Mouse (Mus musculus) embryo, embryonic 10 days (tissue): ENCODE results near the gene Dnajc28.

Experiments used
- DNase-seq: peaks from one replicate; pipeline ENCODE4 v3.0.0-alpha.2; 2015; ENCODE audit warnings: low spot score

The Dnajc28 gene

DNA sequence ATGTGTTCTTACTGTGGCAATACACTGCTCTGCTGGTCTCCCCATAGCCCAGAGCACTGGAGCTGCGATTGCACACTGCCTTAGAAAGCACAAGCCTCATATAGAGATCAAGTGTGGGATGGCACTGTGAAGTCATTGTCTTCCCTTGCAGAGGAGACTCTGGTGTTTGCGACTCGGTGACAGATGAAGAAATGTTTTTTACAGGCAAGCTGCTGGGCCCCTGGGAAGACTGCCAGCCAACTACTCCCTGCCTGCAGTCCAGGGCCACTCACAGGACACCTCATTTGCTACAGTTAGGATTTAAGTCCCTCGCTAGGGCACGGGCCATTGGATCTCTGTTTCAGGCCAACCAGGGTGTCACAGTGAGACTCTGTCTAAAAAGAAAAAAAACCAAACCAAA, 13.6 kb upstream of the Dnajc28 start:
- DNase-seq, result no peak

DNA sequence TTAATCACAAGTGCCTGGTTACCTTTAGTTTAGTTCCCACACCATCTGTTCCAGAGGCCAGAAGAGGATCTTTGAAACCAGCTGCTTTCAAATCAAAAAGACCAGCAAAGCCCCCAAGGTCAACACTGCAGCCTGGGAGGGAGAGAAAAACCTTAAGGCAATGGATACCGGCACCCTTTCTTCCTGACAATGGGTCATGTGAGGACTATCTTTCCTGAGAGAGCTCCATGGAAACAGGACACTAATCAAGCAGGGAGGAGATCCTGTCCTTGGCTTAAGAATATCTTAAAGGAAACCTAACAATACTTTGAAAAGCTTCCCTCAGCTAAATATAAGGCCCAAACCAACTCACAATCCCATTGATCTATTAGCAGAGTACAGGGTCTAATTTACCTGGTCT, 11.8 kb upstream of the Dnajc28 start:
- no peak for DNase-seq

GRCm38 (mm10) chr16:91629749-91630148, 10.9 kb upstream of the Dnajc28 start:
- DNase-seq, result no peak

DNA sequence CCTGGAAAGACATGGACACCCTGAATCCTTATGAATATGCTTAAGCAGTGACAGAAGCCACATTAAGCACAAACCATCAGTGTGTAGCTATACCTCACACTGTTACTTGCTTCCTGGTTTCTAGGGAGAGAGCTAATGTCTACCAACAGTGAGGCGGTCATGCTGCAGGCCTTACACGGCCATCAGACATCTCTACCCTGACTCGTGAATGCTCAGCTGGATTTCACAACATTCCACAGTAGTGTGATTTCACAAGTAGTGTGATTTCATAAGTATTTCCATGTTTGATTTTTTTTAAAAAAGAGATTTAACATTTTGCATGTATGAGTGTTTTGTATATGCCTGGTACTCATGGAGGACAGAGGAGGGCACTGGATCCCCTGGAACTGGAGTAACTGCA, 9.8 kb upstream of the Dnajc28 start:
- DNase-seq, result no peak

GRCm38 (mm10) chr16:91627831-91628230, 9.0 kb upstream of the Dnajc28 start:
- DNase-seq, result no peak

DNA sequence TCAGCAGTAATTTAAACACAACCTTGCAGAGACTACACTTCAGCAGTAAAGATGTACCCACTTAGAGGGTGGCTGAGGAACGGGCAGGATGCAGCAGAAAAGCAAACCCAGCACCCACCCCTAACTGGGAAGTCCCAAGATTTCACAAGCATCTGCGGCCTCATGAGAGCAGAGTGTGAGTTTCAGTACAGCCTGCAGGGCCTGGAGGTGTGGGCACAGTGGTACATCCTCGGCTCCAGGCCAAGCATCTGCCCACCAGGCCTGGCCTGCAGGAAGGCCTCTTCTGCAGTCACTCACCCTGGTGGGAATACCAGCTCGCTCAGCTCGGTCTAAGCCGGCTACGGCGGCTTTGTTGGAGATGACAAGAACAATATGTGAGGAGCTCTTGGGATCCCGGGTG, 4.2 kb upstream of the Dnajc28 start:
- no peak for DNase-seq

DNA sequence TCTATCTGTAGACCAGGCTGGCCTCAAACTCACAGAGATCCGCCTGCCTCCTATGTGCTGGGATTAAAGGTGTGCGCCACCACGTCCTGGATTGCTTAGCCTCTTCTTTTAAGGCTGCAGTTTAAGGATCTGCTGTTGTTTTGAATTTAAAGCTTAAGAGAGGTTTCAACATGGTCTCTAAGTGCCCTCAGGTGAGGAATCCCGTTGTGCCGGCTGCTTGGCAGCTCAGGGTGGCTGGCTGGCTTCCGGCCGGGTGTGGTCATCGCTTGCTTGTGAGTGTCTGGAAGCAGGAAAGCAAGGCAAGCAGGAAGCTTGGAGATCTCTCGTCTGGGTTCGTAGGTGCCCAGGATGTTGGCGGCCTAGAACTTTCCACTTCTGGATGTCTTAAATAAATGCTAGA, 2.2 kb upstream of the Dnajc28 start:
- DNase-seq, result no peak

- DNase-seq, result no peak
Measured at GRCm38 (mm10) chr16:91620185-91620584, 1.4 kb upstream of the Dnajc28 start.

DNA sequence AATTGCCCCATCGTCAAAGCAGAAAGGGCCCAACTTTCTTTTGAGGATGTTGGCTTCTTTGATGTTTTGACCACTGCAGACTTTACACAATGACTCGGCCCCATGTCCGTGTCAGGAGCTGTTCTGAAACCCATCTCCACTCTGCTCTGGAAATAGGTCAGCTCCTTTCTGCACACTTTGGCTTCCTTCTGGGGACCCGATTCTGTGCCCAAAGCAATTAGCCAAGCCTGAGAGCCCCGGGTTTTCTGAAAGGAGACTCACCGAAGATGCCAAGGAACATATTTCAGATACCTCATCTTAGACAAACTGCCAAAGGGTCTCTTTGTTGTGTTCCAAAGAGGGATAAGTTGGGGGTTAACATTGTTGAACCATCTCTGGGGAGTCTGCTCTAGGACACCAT, 4.3 kb downstream of the Dnajc28 start:
- no peak for DNase-seq

DNA sequence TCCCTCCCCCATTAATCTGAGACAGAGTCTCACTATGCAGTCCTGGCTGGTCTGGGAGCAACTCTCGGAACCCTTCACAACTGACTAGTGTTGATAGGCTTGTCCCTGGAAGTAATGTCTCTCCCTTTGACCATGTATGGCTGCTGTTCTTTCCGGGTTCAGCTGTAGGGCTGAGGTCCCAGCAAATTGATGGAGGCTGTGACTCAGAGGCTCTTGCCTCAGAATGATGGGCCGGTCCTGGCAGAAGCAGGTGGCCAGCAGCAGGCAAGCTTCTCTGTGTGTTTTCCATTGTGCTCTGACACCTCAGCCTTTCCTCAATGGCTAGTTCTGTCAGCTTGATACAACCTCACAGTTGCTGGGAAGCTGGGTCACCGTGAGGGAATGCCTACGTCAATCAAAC, 6.3 kb downstream of the Dnajc28 start:
- no peak for DNase-seq

DNA sequence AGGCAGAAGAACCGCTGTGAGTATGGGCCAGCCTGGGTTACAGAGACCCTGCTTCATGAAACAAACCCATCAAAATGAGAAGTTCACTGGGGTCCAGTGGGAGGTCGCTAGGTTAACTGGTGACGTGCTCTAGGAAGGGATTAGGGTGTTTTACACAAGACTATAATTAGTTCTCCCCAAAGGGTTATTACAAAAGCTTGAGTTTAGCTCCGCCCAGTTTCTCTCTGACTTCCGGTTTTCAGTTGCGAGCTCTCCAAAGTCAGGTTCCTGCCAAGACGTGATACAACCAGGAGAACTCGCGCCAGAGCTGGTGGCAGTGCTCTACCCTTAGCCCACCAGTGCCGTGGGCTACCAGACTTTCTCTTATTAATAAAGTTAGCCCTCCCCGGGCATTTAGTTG, 7.6 kb downstream of the Dnajc28 start:
- DNase-seq, result no peak

- DNase-seq, result no peak
Measured at GRCm38 (mm10) chr16:91609501-91610245, 9.2 kb downstream of the Dnajc28 start.

DNA sequence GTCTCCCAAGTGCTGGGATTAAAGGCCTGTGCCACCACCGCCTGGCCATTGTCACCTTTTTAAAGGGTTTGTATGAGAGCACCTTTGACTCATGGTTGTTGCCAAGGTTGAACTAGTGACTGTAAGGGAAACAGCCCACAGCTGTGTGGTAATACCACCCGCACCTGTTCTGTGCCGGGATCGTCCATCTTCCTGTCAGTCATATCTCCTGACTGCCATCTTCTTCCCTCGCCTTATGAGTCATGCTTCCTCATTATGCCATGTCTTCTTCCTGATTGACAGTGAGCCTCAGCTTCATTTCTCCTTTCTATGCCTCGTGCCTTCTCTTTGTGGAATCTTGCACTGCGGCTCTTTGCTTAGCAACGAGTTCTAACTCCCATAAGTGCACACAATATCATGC, 11.9 kb downstream of the Dnajc28 start:
- DNase-seq, result no peak

- no peak for DNase-seq
Measured at GRCm38 (mm10) chr16:91605156-91605555, 13.7 kb downstream of the Dnajc28 start.

GRCm38 (mm10) chr16:91601693-91602092, 17.1 kb downstream of the Dnajc28 start:
- no peak for DNase-seq

DNA sequence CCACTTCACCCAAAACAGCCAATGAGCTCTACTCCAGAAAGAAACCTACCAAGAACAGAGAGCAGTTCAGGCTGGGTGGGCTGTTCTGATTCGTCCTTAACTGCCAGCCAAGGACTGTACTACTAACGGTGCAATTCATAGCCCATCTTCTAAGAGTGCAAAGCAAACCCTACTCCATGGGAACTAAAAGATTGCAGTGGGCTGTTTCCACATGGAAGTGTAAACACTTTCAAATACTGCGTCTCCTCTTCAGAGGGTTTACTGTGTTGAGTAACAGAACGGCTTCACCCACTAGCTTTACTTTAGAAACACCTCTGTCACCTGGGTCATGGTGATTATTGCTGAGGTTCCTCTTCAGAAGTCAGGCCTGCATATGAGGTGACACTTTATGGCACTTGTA, 17.7 kb downstream of the Dnajc28 start:
- no peak for DNase-seq

- no peak for DNase-seq
Measured at GRCm38 (mm10) chr16:91599242-91599641, 19.6 kb downstream of the Dnajc28 start.

DNA sequence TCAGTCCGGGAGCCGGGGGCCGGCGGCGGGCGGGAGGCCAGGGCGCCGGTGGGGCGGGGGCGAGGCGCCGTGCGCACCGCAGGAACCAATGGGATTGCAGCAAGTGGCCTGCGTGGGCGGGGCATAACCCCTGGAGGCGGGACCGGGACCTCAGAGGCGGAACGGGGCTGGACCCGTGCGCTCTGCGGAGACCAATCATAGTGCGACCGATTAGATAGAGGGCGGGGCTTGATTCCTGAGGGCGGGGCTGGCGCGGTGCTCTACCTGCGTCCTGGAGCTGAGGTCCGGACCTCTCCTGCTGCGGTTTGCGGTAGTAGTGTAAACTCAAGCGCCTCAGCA, 21.2 kb downstream of the Dnajc28 start, which contains the start of gene Tmem50b:
Gene Tmem50b, minus strand, starts transcription at position 129 of the 339 bp plus-strand sequence.
- DNase-seq, result peak; percentile 98

DNA sequence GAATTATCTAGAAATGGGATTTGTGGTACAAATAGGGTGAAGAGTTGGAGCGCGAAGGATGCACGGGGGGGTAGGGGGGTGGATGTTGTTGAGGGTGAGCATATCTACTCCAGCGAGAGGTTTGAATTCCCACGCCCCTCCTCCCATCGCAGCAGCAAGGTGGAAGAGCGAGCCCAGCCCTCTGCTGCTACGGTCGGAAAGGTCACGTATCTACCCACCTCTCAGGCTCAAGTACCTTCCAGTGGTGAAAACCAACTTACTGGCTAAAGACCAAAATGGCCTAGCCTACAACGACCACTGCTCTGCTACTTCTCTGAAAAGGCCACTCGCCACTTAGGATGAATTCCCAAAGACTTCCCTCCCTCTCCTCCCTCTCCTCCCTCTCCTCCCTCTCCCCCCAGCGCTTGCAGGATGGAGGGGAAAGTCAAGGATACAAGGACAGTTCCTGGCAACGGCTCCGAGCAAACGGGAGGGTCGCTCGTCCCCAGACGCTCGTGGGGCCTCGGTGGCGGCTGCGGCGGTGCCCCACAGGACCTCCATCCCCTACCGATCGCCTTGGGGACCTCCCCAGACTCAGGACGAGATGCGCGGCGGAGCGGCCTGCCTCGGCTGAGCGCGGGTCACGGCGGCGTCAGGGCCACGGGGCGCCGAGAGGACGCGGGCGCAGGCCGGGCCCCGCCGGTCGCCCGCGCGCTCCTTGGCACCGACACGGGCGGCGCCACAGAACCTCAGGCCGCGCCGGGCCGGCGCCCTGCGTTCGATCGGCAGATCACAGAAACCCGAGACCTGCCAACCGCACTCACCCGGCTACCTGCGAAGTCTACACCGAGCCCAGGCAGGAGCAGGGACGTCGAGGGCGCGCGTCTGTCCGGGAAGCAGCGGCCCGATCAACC, 21.8 kb downstream of the Dnajc28 start:
- peak; percentile 49 for DNase-seq

DNA sequence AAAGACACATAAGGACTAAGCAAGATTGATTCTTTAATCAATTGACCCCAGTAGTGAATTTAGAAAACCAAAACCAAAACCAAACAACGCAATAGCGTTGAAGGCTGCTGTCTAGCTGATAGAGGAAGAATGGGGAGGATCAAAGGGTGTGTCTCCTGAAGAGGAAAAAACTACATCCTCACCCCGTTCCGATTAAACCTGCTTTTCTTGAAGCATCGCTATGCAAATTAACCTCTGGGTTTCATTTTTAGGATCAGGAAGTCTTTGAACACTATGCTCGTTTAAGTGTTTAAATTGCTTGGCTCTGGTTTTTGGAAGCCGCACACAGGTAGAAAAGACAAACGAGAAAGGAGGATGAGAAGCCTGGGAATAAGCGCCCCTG, 22.4 kb downstream of the Dnajc28 start:
- DNase-seq, result no peak

GRCm38 (mm10) chr16:91595076-91595475, 23.8 kb downstream of the Dnajc28 start:
- no peak for DNase-seq

DNA sequence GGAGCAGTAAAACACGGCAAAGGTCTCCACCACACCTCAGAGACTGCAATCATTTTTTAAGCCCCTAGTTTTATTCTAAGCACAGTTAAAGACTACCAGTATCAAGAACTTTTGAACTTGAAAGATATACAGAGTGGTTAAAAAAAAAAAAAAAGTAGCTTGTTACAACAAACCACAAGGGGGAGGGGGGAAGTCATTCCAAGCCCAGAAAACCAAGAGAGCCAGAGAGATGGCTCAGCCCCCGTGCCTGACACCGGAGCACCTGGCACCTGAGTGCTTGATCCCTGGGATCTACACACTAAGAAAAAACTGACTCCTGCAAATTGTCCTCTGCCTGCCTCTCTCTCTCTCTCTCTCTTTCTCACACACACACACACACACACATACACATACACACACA, 25.6 kb downstream of the Dnajc28 start:
- no peak for DNase-seq

- DNase-seq, result no peak
Measured at GRCm38 (mm10) chr16:91592162-91592561, 26.7 kb downstream of the Dnajc28 start.
